Mouse (Mus musculus) activated CD4-positive, CD25-positive, alpha-beta regulatory T cell (primary cell): ENCODE measurements around the gene Rasl12. TPM values are rescaled to one million over a fixed set of nuclear protein-coding genes. Genes with fewer than 3 reads are reported as not detected.

Source experiments
- polyA plus RNA-seq, 2 experiments: library from polyadenylated mRNA; unstranded; fragments of 100-300 nt; shearing (Covaris generic); gene quantifications; one replicate each; pipeline ENCODE4 v1.2.1; 2017

The Rasl12 gene
- not detected for polyA plus RNA-seq

DNA sequence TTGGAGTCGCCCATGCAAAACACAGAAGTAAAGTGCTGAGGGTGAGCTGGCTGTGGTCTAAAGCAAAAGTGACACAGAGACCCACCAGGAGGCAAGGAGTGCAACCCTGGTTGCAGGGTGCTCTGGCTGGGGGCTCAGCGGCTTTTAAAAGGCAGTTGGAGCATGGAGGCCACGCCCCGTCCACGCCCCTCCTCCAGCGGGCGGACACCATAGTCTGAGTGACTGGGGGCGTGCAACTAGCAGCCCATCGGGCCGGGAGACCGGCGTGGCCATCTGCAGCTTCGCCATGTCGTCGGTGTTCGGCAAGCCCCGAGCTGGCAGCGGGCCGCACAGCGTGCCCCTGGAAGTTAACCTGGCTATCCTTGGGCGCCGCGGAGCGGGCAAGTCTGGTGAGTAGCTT, at the start of gene Rasl12:
Rasl12 (plus strand) TSS at position 228 of the 400 bp plus-strand sequence.

DNA sequence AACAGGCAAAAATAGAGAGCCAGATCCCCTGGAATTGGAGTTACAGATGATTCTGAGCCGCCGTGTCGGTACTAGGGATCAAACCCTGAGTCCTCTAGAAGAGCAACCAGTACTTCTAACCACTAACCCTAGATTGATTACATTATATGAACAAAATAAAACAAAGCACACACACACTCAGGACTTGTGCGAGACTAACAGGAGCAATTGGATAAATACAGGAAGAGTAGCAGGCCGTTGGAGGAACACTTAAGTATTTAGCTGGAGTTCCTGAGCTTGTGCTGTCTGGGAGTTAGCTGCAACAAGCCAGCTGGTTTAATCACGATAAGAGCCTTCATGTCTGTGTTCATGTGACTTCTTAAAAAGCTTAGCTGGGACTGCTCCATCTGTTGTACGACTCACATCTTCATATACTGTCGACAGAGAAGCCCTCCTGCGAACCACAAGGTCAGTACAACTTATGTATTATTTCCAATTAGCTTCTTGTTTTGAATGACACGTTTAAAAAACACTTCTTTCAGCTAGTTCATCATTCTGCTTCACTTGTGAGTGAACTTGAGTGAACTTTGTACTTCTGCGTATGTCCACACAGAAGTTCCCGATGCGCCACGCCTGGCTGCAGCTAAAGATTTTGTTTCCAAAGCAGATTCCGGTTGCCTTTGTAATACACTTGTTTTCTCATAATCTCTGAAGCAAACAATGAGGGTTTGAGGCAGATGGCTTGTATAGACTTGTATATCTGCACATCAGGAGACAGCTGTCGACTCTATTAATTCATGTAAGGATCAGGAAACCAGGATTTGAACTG, 37.5 kb upstream of the Rasl12 start, which contains the start of gene Ubap1l:
Ubap1l (plus strand) TSS at position 401 of the 808 bp plus-strand sequence.

DNA sequence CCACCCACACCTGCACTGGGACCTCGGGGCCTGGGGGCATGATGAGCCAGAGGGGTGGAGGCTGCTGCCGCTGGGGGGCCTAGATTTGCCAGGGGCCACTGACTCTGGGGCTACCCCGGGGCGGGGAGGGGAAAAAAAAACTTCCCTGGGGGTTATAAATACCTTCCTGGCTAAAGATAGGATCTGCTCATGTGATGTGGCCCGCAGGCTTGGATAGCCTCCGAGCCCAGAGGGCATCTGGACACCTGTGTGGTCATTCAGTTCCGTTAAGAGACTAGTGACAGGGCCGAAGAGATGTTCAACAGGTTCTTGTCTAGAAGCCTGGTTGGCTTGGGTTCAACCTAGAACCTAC, 6.7 kb upstream of the Rasl12 start, which contains the start of gene Kbtbd13:
Kbtbd13 (minus strand) TSS at position 40 of the 352 bp plus-strand sequence.

DNA sequence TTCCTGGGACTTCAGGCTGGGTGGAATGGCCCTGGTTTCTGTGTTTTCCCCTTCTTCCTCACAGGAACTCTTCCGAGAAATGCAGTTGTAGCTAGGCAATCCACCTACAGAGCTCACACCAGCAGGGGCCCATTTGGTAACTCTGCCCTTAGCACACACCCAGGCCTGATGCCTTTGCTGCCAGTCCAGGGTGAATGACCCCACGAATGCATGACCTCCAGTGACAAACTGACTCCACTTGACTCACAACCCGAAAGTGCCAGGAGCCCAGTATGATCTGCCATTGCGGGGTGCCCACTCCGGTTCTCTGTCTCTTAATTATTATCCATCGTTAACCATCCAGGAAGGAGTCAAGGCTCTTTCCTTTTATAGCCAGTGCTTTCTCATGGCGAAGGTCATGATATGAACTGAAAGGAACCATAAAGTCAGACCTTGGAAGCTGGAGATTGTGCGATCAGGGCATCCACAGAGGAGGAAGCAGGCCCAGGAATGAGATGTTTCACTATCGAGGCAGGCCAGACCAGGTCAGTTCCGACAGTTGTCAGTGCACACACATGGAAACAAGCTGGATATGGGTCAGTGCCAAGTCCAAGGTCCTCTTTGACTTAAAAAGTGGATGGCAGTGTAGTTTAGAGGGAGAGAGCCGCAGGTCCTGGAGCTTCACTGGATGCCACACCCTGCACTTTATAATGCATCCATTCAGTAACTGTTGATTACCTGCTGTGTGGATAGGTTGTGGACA, 24.6 kb downstream of the Rasl12 start, which contains the start of gene Slc51b:
Slc51b (minus strand) TSS at position 196 of the 742 bp plus-strand sequence.

DNA sequence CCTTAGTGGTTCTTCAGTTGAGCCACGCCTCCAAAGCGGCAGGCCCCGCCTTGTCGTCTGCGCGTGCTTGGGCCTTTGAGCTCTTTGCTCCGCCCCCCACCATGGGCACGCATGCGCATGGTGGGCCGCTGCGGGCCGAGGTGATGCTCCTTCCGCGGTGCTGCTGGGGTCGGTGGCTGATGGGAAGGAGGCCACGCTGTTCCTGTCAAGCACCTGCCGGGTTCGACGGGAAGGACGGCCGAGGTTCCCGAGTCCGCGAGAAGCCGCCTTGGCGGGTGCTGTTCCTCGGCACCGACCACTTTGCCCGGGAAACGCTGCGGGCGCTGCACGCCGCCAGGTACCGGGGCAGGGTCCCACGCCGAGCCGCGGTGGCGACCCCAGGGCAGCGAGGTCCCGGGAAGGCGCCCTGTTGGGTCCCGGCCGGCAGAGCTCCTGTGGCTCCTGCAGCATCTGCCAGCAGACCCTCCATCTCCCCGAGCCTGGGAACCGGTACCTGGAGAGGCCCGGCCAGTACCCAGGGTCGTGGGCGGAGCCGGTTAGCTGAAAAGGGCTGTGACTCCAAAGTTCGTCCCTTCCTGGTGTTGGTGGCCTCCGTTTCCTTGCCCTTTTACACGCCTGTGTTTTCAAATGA, 37.5 kb downstream of the Rasl12 start, which contains the start of gene Mtfmt:
Mtfmt (plus strand) TSS at position 112 of the 631 bp plus-strand sequence.

DNA sequence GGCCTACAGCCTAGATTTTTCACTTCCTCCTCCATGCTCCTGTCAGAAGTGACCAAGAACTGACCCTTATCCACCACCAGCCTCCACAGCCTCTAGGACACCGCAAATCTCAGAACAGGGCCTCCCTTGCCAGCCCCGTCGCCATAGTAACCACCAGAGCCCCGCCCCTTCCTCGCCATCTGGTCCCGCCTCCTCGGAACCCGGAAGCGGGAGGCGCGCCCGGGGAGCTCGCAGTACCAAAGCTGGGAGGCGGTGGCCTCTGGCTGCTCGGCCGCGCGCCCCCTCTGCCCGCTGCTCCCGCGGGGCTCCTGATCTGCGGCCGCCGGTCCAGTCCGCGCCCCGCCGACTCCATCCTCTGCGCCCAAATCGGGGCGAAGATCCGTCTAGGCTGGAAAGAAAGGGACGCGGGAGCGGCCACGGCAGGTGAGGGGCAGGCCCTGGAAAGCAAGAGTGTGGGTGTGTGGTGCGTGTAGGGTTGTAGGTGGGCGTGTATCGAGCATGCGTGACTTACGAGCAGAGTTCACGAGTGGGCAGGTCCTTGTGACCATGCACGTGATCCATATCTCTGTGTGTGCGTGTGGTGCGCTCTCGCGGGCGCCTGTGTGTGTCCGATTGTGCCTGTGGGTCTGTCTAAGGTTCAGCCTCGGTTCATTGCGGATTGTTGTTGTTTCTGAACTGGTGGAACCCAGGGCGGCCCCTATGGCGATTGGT, 62.6 kb downstream of the Rasl12 start, which contains the start of gene Spg21:
Spg21 (plus strand) TSS at position 216 of the 711 bp plus-strand sequence.

Other genes starting within 250 kb of the Rasl12 start
- gene Parp16, start 203.2 kb upstream of the Rasl12 start, polyA plus RNA-seq = 1 to 10 TPM; 7.8 to 9.6 TPM
- gene Cilp, start 133.3 kb upstream of the Rasl12 start, polyA plus RNA-seq = under 1 TPM in 1 of 2 experiments, not detected in 1; 0.36 TPM
- gene Clpx, start 104.2 kb upstream of the Rasl12 start, polyA plus RNA-seq = 10 to 100 TPM; 45.4 to 46.4 TPM
- 10 to 100 TPM; 30.2 to 35.3 TPM for gene Pdcd7, start 52.4 kb upstream of the Rasl12 start, polyA plus RNA-seq
- gene Ubap1l, start 37.5 kb upstream of the Rasl12 start, polyA plus RNA-seq = under 1 TPM in 1 of 2 experiments, not detected in 1; 0.12 TPM
- not detected for gene Kbtbd13, start 6.9 kb upstream of the Rasl12 start, polyA plus RNA-seq
- not detected for gene Slc51b, start 24.4 kb downstream of the Rasl12 start, polyA plus RNA-seq
- 10 to 100 TPM; 33.0 to 37.9 TPM for gene Mtfmt, start 37.3 kb downstream of the Rasl12 start, polyA plus RNA-seq
- gene Spg21, start 62.4 kb downstream of the Rasl12 start, polyA plus RNA-seq = 100 to 1,000 TPM; 120 to 122 TPM
- under 1 TPM in 1 of 2 experiments, not detected in 1; 0.39 TPM for gene Ankdd1a, start 121.7 kb downstream of the Rasl12 start, polyA plus RNA-seq
- 10 to 100 TPM; 36.7 to 88.6 TPM for gene Plekho2, start 181.5 kb downstream of the Rasl12 start, polyA plus RNA-seq
- gene Pif1, start 188.7 kb downstream of the Rasl12 start, polyA plus RNA-seq = 1 to 10 TPM; 1.1 to 1.9 TPM
- 1 to 10 TPM in 1 of 2 experiments, under 1 TPM in 1; 0.44 to 5.3 TPM for gene Rbpms2, start 231.1 kb downstream of the Rasl12 start, polyA plus RNA-seq